ENCODE assay signal across 9 mouse cellular contexts in genomic region chr2:29216286-29217012, GRCm38 (mm10). TPM values are rescaled to one million over a fixed set of nuclear protein-coding genes. Genes with fewer than 3 reads are reported as not detected.
A peak's percentile ranks its signal among the peaks of the same experiment; 100 is the strongest.
DNase-seq lines count a peak whose midpoint lies in the region; ATAC-seq and TF ChIP-seq lines count a peak whose summit lies in the region.
"Had no signal": no experiment of that assay in that cellular context is flagged by ENCODE, and none has a peak within 500 bp of the region (broad histone marks: within the 10 kb centered on the region; RNA-seq: fewer than 3 reads in every experiment).

No protein-coding gene starts in this region.

- no peak overlapping the region for H3K9ac ChIP-seq in hindbrain, embryonic 13.5 days

- no peaks in the 10 kb centered on the region for H3K27me3 ChIP-seq in hindbrain, embryonic 10.5 days (ENCODE audit: insufficient read depth, poor library complexity, severe bottlenecking)
- no peaks in the 10 kb centered on the region for H3K27me3 ChIP-seq in hindbrain, embryonic 13.5 days
- H3K27me3 ChIP-seq in thymus, adult 2 months (ENCODE audit: control insufficient read depth, insufficient read depth, low read length), result no peaks in the 10 kb centered on the region

- intact Hi-C loops in heart, postnatal 14 days (cut with DNase I), result loop anchor here (2.0 to 5.0 kb wide), 2 partner anchors 336 to 388 kb away; no protein-coding TSS in a partner anchor

- peaks cover 16% of the 10 kb centered on the region; the same call in 1 of the 2 replicates for H3K4me1 ChIP-seq in hindbrain, embryonic 10.5 days (replicated peaks)
- H3K4me1 ChIP-seq in hindbrain, embryonic 13.5 days (replicated peaks), result 0 out of 2 replicates have a peak, but pooled peaks cover 2% of the 10 kb centered on the region
- no peaks in the 10 kb centered on the region for H3K4me1 ChIP-seq in thymus, adult 2 months (replicated peaks; ENCODE audit: control insufficient read depth, insufficient read depth, low read length)
- H3K4me1 ChIP-seq in cortical plate, adult 2 months (ENCODE audit: control insufficient read depth, insufficient read depth, low read length), result peaks cover 3% of the 10 kb centered on the region
- H3K4me1 ChIP-seq: megakaryocyte, embryonic 14.5 days had no signal

- no peak for TF ChIP-seq POLR2A in thymus, adult 2 months (IDR thresholded peaks at IDR 0.05; ENCODE audit: control insufficient read depth, extremely low read depth, insufficient read depth, low read length, poor library complexity)
- no peak for TF ChIP-seq POLR2A in cortical plate, adult 2 months (IDR thresholded peaks at IDR 0.05; ENCODE audit: extremely low read depth, insufficient read depth, low read length)

- DNase-seq in hindbrain, embryonic 10.5 days (ENCODE audit: low spot score), result peak; percentile 45
- DNase-seq in thymus, adult 2 months, result peak; percentile 14
- no peak for DNase-seq in thymus, postnatal 4 days
- DNase-seq in heart, postnatal 14 days, result peak; percentile 70 to 82
- DNase-seq in retina, postnatal 1 day, result peak; percentile 62
- DNase-seq in frontal cortex, postnatal 10 days (ENCODE audit: low spot score in 2 of 2), result no peak

- H3K9me3 ChIP-seq in hindbrain, embryonic 10.5 days, result no peaks in the 10 kb centered on the region
- H3K9me3 ChIP-seq in hindbrain, embryonic 13.5 days, result no peaks in the 10 kb centered on the region

- TF ChIP-seq CTCF in thymus, adult 2 months (IDR thresholded peaks at IDR 0.05; ENCODE audit: borderline replicate concordance, control insufficient read depth, extremely low read depth, insufficient read depth, low read length, poor library complexity), result no peak
- peak; percentile 51 for TF ChIP-seq CTCF in cortical plate, adult 2 months (IDR thresholded peaks at IDR 0.05; ENCODE audit: extremely low read depth, insufficient read depth, low read length)

- H3K4me3 ChIP-seq in hindbrain, embryonic 10.5 days, result no peak overlapping the region
- H3K4me3 ChIP-seq in hindbrain, embryonic 13.5 days, result no peak overlapping the region
- no peak overlapping the region for H3K4me3 ChIP-seq in thymus, adult 2 months (ENCODE audit: control insufficient read depth, insufficient read depth, low read length)
- no peak overlapping the region for H3K4me3 ChIP-seq in cortical plate, adult 2 months (ENCODE audit: insufficient read depth, low read length)
- H3K4me3 ChIP-seq: megakaryocyte, embryonic 14.5 days had no signal

- ATAC-seq in hindbrain, embryonic 13.5 days (ENCODE audit: low FRiP score), result no peak

- H3K36me3 ChIP-seq in hindbrain, embryonic 10.5 days, result no peaks in the 10 kb centered on the region
- H3K36me3 ChIP-seq in hindbrain, embryonic 13.5 days, result no peaks in the 10 kb centered on the region
- no peaks in the 10 kb centered on the region for H3K36me3 ChIP-seq in thymus, adult 2 months (ENCODE audit: control insufficient read depth, insufficient read depth, low read length)

- H3K27ac ChIP-seq in hindbrain, embryonic 10.5 days, result 0 out of 2 replicates have a peak overlapping the region, but pooled peaks have one; percentile 23
- H3K27ac ChIP-seq in hindbrain, embryonic 13.5 days, result no peak overlapping the region
- no peak overlapping the region for H3K27ac ChIP-seq in thymus, adult 2 months (ENCODE audit: control insufficient read depth, insufficient read depth, low read length)
- H3K27ac ChIP-seq in cortical plate, adult 2 months (ENCODE audit: insufficient read depth, low read length), result no peak overlapping the region

- 60% methylated on average over 8 of the region's 8 CpGs for WGBS in hindbrain, embryonic 10.5 days
- 50% methylated on average over 8 of the region's 8 CpGs for WGBS in hindbrain, embryonic 13.5 days
- WGBS in thymus, adult 2 months, result 79% methylated on average over 8 of the region's 8 CpGs

- no peak overlapping the region for H3K4me2 ChIP-seq in hindbrain, embryonic 13.5 days

RNA-seq across cellular contexts. Expression of gene Ntng2, which starts 36.4 kb away (rescaled TPM):
- 1.4 and 1.7 TPM in 2 replicates for polyA plus RNA-seq in hindbrain, embryonic 10.5 days (2016; fragmentation: Nextera tagmentation; extraction: Ambion mirVana)
- polyA plus RNA-seq in hindbrain, embryonic 13.5 days (2015; fragmentation: Nextera tagmentation; extraction: Ambion mirVana), result 2.8 and 3.1 TPM in 2 replicates
- polyA plus RNA-seq in thymus, adult 2 months (2012; rRNA removed), result 26.0 and 29.7 TPM in 2 replicates
- 51.7 and 54.1 TPM in 2 replicates for polyA plus RNA-seq in cortical plate, adult 2 months (2012; rRNA removed)
- total RNA-seq in heart, postnatal 14 days (2021), result 1 to 10 TPM; 4.9 TPM

Comparison
In these comparisons a context has a peak if more than half of its experiments do, and no peak if none do; other contexts are left out.
1. DNase-seq: peak in hindbrain, embryonic 10.5 days (single experiment), thymus, adult 2 months (single experiment), heart, postnatal 14 days (2 of 2) and retina, postnatal 1 day (single experiment); none in thymus, postnatal 4 days (single experiment) and frontal cortex, postnatal 10 days (0 of 2).